Mouse (Mus musculus) adrenal gland, adult 8-10 months (tissue): ENCODE measurements around the gene Casp7. TPM values are rescaled to one million over a fixed set of nuclear protein-coding genes. Genes with fewer than 3 reads are reported as not detected.
"Not testable (repeated sequence)": the region's sequence is repeated elsewhere in the genome, so short reads cannot be mapped to it uniquely, and the experiment has no call there.

ENCODE experiments used
- DNase-seq: peaks from one replicate; pipeline ENCODE4 v3.0.0; 2022
- total RNA-seq, 4 experiments: library from RNA; stranded (reverse); gene quantifications; 2 replicates each; pipeline ENCODE4 v1.2.4; 2022

The Casp7 gene
- total RNA-seq, 4 experiments from 2014 or later, result 5.3 to 12.2 (median 7.7) TPM

DNA sequence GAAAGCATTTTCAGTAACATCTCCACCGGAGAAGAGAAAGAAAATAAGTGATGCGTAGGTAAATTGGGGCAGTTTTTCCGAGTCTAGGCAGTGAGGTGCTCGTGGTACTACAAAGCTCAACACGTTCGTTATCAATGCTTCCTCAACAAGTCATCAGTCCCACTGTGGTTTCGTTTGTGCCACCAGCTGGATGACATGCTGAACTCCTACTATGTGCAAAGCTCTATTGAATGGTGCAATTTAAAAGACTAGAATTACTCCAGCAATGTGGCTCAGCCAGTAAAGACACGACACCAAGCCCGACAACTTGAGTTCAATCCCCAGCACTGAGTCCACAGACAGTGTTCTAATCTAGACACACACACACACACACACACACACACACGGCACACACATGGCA lies 10.8 kb upstream of the Casp7 start:
- no peak for DNase-seq

DNA sequence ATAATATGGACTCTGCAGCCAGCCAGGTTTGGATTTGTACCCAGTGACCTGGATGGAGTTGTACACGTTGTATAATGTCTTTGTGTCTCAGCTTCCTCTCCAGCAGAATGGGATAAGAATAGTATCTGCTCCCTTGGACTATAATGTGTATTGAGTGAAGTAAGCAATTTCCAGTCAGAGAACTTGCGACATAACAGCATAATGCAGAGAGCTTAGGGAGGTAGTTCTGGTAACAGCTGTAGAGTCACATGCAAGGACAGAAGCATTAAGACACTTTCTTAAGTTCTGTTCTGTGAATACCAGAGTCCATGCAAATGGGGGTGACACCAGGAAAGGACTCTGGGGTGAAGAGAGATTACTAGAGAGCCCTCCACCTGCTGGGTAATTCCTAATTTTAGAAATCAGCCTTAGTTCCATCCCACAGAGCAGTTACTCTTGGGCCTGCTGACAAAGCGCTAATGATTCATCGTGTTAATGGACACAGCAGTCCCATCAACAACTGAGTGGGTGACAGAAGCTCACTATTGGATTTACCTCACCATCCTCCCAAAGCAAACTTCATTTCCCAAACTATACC lies 9.1 kb upstream of the Casp7 start:
- no peak for DNase-seq

DNA sequence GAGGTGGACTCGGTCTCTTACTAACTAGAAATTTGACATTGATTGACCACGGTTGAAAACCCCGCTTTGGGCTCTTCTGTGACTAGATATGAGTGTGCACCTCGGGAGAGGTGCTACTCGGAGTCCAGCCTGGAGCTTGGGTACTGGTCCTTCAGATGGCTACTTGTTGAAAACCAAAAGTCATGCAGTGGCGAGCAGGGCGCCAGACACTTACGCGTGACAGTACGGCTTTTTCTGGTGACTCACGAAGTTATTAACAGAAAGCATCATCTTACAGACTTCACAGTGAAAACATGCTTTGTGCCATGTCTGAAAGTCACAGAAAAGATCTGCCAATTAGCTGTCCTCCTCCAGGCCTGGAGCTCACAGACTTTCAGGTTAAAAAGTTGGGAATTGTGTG lies 7.8 kb upstream of the Casp7 start:
- no peak for DNase-seq

DNA sequence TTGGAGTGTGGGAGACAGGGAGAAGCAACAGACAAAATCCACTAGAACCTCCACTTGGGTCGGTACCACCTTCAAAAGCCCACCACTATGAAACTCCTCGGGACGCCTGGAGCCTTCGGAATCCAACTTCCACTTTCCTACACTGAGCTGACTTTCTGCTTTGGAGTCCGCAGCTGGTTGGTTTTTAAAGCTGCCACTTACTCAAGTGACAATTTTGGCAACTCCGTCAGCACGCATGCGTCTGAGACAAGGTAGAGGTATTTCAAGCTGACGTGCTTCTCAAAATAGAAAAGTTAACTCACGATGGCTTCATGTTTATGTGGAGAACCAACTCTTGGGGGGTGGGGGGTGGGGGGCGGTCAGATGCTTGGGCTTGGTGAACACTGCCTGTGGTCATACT lies 7.0 kb upstream of the Casp7 start, which contains the start of gene Nrap:
Gene Nrap, minus strand, starts transcription at position 159 of the 400 bp plus-strand sequence.
- no peak for DNase-seq

DNA sequence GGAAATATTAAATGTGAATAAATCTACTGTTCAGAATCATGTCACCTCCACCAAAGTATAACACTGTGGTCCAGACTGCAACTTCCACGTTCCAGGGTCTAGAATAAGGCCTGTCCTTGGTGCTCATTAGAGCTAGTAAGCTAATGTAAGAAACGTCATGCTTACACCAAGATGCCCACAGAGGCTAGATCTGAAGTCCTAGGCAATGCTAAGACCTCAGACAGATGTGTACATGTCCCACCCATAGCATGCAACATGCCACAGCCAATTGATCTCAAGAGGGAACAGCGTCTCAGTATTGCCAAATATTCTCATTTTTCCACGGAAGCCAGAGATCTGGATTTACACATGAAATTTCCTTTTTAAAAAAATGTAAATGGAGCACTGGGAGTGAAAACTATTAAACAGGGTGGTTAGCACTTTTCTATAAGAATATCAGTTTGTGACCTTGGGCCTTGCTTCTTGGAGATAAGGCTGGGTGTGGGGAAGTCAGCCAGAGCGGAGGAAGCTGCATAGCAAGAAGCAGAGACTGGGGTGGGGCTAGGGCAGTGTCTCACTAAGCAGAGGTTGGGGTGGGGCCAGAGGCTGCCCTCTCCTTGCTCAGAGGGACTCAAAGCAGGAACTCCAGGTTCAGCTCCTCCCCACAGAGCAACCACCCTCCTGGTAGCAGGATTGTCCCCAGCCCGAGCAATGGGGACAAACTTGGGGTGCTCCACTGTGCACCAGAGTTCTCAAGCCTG lies 5.5 kb upstream of the Casp7 start:
- no peak for DNase-seq

DNA sequence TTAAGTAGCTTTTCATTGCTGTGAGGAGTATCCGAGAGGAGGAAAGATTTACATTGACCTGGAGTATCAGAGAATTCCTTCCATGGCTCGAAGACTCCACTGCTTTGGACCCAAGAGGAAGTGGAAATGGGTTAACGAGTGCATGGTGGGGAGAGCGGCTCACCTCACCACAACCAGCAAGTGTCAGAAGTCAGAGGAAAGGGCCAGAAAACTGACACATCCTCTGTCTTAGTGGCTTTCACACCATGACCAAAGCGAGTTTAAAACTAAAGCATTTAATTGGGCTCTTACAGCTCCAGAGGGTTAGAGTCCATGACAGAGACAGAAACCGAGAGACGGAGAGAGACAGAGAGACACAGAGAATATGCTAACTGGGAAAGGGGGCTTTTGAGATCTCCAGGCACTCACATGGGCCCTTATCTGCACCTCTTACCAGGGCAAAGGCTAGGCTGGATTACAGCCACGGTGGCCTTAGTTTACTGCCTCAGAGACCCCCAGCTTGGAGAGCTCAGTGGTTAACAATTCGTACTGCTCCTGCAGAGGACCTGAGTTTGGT lies 3.5 kb upstream of the Casp7 start:
- no peak for DNase-seq

DNA sequence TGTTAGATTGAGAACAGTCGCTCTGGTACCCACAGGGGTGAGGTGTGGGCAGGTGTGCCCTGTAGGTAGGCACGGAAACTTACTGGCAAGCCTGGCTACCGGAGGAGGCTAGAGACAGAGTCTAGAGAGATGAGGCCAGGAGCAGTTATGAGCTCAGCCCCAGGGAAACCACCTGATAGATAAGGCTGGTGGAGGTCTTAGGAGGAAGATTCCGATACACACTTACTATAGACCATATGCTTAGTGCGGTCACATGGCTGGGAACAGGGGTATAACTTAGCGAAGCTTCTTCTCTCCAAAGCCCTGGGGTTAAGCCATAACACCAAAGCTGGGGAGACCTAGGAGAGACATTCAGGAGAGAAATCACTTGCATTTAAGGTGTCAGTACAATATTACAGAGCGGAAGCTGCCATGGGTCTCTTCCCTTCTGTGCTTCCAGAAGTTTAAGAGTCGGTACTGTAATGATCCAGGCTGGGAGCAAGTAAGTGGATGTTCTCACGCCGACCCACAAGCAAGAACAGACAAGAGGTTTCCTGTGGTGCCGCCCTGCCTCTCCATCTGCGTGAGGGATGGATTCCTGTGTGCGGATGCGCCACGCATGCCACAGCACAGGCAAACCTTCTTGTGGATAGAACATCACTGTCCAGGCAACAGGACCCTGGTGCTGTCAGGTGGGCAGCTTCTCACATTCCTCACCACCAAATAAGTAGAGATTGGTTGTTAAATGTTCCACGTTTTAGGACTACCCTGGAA lies 1.6 kb upstream of the Casp7 start:
- no peak for DNase-seq

DNA sequence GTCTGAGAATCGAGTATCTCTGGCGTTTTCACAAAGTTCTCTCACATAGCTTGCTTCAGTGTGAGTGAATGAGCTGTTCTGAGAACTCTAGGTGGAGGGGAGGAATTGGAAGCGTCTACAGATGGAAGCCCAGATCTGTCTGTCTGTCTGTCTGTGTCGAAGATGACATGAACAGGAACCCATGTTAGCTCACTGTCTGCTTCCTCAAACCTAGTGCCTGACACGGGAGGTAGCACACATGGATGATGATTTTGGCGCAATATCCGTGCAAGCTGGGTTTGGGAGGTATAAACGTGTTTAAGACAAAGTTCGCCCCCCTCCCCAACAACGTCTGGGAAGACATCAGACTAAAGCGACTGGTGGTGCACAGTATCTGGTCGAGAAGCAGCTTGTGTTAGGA lies 702 bp upstream of the Casp7 start:
- DNase-seq, result no peak

DNA sequence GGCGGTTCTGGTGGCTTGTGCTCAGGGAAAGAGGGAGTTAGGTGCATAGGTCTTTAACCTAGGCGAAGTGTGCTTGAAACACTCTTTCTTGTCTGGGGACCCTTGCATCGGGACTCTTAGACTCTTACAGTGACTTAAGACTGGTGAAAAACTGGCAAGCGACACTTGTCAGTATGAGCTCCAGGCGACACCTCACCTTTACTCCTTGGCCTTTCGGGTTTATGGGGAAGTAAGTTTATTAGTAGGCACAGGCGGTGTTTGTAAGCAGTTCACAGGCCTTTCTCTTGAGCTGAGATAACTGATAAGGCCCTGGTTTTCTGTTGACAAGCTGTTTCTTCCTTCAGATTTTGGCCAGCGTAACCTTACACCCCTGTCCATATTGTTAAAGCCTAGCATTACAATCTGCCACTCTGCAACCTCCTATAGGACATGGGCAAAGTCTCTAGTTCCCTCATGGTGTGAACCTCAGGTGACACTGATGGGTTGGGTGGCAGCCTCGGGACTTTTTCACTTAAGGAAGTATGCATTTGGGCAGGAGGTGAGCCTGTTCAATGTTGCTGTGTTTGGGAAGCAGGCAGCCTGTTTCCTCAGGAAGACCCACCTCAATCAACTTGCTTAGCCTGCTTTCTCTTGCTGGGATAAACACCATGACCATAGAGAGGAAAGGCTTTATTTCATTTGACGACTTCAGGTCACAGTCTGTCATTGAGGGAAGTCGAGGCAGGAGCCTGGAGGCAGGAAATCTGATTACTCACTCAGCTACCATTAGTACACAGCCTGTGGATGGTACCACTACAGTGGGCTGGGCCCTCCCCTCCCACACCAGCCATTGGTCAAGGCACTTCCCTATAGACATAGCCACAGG lies 966 bp downstream of the Casp7 start:
- DNase-seq, result no peak

DNA sequence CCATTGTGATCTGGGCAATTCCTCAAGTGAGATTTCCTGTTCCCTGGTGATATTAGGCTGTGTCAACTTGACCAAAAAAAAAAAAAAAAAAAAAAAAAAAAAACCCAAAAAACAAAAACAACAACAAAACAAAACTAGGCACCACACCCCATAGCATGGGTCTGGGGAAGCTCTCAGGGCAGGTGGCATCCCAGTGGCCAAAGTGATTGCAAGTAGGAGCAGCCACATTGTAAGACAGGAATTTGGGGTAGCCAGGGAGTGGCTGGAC lies 1.5 kb downstream of the Casp7 start:
- no peak for DNase-seq

DNA sequence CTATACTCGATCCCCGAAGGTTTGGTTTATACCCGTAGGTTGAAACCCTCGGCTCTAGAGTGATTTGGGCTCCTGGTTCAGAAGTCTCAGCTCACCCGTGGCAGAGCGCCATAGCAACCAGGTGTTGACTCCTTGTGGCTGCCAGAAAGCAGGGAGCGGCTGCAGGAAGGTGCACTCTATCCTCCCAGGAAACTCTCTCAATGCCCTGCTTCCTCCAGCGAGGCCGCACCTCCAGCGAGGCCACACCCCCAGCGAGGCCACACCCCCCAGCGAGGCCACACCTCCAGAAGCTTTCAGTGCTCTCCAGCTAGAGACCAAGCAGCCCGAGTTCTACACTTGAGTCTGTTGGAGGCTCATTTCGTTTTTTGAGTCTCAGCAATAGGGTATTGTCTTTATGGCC lies 3.3 kb downstream of the Casp7 start:
- DNase-seq, result peak; percentile 53

DNA sequence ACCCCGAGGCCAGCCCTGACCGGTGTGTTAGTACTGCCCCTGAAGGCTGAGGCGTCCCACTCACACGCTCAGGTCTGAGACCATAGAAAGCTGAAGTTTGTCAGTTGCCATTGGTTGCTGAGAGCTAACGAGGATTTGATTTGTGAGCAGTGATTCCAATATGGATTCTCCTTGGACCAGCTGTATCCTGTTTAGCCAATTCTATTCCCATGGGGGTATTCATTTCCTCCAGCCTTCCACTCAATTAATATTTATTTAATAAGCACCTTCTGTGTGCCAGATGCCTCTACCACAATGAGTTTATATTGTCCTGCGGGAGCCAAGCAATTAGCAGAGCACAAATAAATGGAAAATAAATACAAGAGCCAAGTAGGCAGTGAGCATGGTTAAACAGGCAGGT lies 4.9 kb downstream of the Casp7 start:
- DNase-seq, result no peak

DNA sequence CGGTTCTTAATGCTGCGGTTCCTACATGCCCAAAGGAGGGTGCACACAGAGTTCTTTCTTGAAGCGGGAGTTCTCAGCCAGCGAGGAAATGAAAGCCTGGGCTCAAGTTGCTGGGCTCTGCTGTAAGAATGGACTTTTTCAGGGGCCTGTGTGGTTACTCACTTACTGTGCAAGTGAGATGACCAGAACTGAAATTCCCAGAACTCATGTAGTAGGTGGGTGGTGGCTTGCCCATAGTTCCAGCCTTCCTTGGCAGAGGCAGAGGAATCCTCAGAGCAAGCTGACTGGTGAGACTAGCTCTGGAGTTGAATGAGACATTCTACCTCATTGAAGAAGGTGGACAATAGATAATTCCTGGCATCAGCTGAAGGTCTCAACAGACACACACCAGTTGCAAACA lies 8.9 kb downstream of the Casp7 start:
- no peak for DNase-seq

DNA sequence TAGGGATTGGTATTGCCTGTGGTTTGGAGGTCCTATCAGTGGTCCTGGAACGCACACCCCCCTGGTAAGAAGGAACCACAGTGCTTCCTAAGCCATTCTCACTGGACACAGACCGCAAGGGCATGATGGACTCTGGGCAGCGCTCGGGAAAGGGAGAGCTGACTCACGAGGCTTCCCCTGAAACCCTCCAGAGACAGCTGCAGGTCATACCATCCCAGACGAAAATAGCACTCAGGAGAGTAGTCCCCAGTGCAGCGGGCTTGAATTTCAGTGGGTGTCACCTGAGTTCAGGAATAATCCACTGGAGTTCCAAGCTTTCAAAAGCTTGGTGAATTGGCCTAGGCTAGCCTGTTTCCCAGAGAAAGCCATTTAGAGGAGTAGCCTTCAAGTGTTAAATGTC lies 9.7 kb downstream of the Casp7 start:
- no peak for DNase-seq

DNA sequence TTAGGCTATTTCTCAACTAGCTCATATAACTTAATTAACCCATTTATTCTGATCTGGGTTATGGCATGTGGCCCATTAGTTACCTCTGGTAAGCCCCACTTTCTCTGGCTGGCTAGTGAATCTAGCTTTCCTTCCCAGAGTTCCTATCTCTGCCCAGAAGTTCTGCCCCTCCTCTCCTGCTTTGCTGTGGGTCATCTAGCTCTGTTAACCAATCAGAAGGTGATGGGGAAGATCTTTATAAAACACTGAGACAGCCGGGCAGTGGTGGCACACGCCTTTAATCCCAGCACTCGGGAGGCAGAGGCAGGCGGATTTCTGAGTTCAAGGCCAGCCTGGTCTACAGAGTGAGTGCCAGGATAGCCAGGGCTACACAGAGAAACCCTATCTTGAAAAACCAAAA lies 13.0 kb downstream of the Casp7 start:
- DNase-seq, result not testable (repeated sequence)

DNA sequence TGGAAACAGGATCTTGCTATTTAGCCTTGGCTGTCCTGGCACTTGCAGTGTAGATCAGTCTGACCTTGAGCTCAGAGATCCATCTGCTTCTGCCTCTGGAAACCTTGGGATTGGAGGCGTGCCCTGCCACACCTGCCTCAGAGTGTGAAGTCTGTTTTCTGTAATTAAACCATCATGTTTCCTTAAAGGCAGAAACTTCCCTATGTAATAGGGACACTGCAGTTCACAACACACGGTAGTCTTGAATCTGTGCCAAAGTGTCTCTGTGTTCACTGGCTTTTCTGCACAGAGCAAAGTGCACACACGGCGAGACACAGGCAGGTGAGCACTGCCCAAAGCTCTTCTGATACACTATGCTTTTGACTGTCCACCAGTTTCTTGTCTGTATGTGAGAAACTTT lies 21.5 kb downstream of the Casp7 start:
- DNase-seq, result no peak

DNA sequence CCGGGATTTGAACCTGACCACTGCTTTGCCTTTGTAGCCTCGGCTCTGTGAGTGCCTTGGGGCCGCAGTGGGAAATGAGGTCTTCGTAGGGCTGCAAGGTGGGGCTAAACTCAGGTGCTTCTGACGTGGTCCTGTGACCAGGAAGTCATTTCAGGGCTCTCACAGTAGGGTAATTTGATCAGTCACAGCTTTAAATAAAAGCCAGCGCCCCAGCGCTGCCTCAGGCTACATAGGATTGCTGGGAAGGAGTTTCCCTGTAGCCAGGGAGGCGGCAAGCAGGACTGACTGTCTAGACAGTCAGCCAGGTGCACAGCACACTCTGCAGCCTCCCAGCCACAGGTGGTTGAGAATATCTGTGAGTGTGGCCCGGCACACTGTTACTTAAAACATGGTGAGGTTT lies 22.5 kb downstream of the Casp7 start:
- no peak for DNase-seq

DNA sequence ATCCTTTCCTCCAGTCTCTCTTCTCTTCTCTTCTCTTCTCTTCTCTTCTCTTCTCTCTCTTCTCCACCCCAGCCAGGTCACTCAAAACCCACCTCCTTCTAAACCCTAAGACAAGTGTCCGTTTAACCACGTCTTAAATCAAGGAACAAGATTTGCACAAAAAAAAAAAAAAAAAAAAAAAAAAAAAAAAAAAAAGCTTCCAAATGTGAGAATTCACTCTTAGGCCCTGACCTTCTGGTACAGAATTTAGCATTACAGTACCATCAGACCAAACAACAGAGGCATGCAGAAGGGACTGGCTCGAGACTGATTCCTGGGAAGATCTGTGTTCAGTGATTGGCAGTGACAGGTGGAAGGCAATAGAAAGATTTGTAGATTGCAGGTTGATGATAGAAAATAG lies 23.4 kb downstream of the Casp7 start:
- DNase-seq, result no peak

DNA sequence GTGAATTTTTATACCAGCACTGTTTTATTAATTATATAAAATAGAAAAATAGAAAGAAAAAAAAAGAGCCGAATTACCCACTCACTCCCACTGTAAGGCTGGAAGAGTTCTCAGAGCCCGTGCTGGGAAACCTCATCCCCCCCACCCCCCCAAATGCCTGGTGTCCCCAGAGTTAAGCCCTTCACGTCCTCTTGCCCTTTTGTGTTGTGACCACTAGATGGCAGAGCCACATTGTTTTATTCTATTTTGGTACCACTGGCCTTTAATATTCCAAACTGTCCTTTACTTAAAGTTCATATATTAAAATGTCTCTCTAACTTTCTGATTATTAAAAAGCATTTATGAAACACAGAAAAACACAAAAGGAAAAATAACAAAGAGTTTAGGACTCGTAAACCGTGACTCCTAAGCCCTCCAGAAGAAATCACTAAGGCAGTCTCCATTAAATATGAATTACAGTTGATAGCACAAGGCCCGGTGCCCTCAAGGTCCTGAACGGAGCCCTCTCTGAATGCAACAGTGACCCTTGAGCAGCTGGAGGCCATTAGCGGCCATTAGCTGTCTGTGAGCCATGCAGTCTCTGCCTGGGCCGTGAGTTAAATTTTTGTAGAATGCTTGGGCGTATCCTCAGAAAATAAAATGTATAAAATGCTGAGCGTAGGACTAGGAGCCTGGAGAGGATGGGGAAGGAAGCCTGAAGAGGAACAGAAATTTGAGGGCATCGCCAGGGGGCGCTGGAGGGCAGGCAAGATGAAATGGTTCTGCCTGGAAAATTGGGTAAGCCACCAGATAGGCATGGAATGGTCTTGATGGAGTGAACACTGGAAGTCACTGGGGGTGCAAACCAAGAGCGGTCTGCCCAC lies 25.8 kb downstream of the Casp7 start:
- DNase-seq, result peak; percentile 64

DNA sequence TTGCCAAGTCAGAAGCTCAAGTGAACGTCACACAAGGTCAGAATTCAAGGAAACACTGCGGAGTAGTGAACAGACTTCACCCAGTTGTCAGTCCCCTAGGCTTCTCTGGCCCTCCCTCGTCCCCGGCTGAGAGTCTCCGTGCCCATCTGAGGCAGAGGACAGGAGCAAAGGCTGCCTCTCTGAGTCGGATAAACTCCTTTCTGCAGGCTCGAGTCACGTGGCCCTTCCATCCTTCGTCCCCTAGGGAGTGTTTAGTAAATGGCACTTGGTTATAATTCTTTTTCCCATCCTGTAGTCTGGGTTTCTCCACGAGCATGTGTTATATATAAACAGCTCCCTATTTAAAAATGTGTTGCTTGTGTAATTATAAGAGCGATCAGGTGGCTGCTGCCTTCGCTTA lies 26.4 kb downstream of the Casp7 start:
- DNase-seq, result no peak

DNA sequence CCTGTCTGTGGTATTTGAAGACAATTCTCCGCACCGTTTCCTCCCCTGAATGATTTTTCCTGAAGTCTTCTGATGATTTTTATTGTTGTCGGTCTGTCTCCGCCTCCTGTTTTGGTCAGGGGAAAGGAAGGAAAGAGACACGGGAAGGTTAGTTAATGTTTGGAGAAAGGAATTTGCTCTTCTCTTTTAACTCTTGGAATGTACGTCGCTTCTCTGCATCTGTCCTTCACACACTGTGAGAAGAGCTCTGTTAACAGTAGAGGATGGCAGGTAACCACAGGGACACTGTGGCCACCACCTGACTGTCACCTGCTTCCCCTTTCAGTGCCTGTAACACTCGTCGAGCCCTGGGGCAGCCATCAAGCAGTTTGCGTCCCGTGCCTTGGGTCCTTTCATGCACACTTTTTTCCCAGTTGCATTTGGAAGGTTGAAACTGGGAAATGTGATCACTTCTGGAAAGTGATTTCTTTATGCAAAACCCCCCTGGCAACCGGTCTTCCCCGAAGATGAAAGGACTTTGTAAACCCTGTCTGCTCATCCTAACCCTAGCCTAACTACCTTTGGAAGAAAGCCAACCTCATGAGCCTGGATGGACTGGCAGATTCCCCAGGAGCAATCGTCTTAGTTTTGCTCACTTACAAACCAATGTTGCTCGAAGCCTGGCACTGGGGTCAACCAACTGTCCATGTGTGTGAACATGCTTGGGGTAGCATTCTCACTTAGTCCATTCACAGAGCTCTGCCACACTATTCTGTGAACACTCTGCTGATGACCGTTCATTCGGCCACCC lies 27.9 kb downstream of the Casp7 start:
- DNase-seq, result no peak
